ENCODE assay signal across 8 mouse cellular contexts in genomic region chr12:52637506-52638249, GRCm38 (mm10).
A peak's percentile ranks its signal among the peaks of the same experiment; 100 is the strongest.
DNase-seq lines count a peak whose midpoint lies in the region; ATAC-seq and TF ChIP-seq lines count a peak whose summit lies in the region.

No protein-coding gene starts in this region.

- ATAC-seq in intestine, embryonic 15.5 days = peak; percentile 15; the same call in 1 of the 2 replicates

- peak overlapping the region; percentile 61; the same call in 1 of the 2 replicates for H3K27ac ChIP-seq in cortical plate, adult 2 months (ENCODE audit: insufficient read depth, low read length)
- H3K27ac ChIP-seq in intestine, embryonic 15.5 days = 0 out of 2 replicates have a peak overlapping the region, but pooled peaks have one; percentile 18
- peak overlapping the region; percentile 82 for H3K27ac ChIP-seq in left cerebral cortex, adult 2 months

- H3K4me3 ChIP-seq in cortical plate, adult 2 months (ENCODE audit: insufficient read depth, low read length) = peak overlapping the region; percentile 33
- no peak overlapping the region for H3K4me3 ChIP-seq in intestine, embryonic 15.5 days (replicated peaks)
- H3K4me3 ChIP-seq in left cerebral cortex, adult 2 months = peak overlapping the region; percentile 42

- no peak for TF ChIP-seq POLR2A in cortical plate, adult 2 months (IDR thresholded peaks at IDR 0.05; ENCODE audit: extremely low read depth, insufficient read depth, low read length)

- no peak overlapping the region for H3K4me2 ChIP-seq in intestine, embryonic 15.5 days (replicated peaks)

- WGBS in intestine, embryonic 15.5 days = 59% methylated on average over 14 of the region's 14 CpGs

- DNase-seq in 416B (ENCODE audit: low read depth) = peak; percentile 67
- DNase-seq in R1 (ENCODE audit: low read depth, low spot score) = peak; percentile 49
- peak; percentile 8 to 9 for DNase-seq in gastrocnemius, adult 8-10 months (ENCODE audit: low spot score in 2 of 2)
- DNase-seq in left cerebral cortex, adult 2 months (ENCODE audit: extremely low spot score in 1 of 2, low spot score in 2 of 2) = peak; percentile 49
- DNase-seq in mesoderm, embryonic 11.5 days (ENCODE audit: low read depth, low spot score) = peak; percentile 25
- peak; percentile 27 for DNase-seq in telencephalon, adult 2 months (ENCODE audit: low read depth, low spot score)

- intact Hi-C loops in left cerebral cortex, adult 2 months (cut with DNase I) = loop anchor here (2.0 to 10.0 kb wide), 6 partner anchors 33 to 625 kb away; partner anchors contain the start of gene Arhgap5

- no peaks in the 10 kb centered on the region for H3K27me3 ChIP-seq in intestine, embryonic 15.5 days (replicated peaks)

- no peak overlapping the region for H3K9ac ChIP-seq in intestine, embryonic 15.5 days

- H3K9me3 ChIP-seq in intestine, embryonic 15.5 days = no peaks in the 10 kb centered on the region

- peak; percentile 57 for TF ChIP-seq CTCF in cortical plate, adult 2 months (IDR thresholded peaks at IDR 0.05; ENCODE audit: extremely low read depth, insufficient read depth, low read length)
- peak; percentile 65 for TF ChIP-seq CTCF in left cerebral cortex, adult 2 months (IDR thresholded peaks at IDR 0.05)

- H3K4me1 ChIP-seq in cortical plate, adult 2 months (ENCODE audit: control insufficient read depth, insufficient read depth, low read length) = peaks cover 2% of the 10 kb centered on the region; the same call in 1 of the 2 replicates
- H3K4me1 ChIP-seq in intestine, embryonic 15.5 days (replicated peaks) = peaks cover 5% of the 10 kb centered on the region; the same call in 1 of the 2 replicates

- H3K36me3 ChIP-seq in intestine, embryonic 15.5 days = no peaks in the 10 kb centered on the region

Comparison
In these comparisons a context has a peak if more than half of its experiments do, and no peak if none do; other contexts are left out.
1. DNase-seq: peak in every context shown above with its lines; median percentile 67 in 416B; 49 in R1; 49 in left cerebral cortex, adult 2 months; 27 in telencephalon, adult 2 months; 25 in mesoderm, embryonic 11.5 days; 8 in gastrocnemius, adult 8-10 months.
2. H3K27ac ChIP-seq: peak in every context shown above with its lines; median percentile 82 in left cerebral cortex, adult 2 months; 61 in cortical plate, adult 2 months; 18 in intestine, embryonic 15.5 days.